Mouse (Mus musculus) urinary bladder, adult 2 months (tissue): ENCODE data around the gene Lclat1. TPM values are rescaled to one million over a fixed set of nuclear protein-coding genes. Genes with fewer than 3 reads are reported as not detected.
"Not testable (repeated sequence)": the region's sequence is repeated elsewhere in the genome, so short reads cannot be mapped to it uniquely, and the experiment has no call there.

Experiments used
- DNase-seq: peaks from one replicate; pipeline ENCODE4 v3.0.0; 2022; ENCODE audit warnings: low spot score
- polyA plus RNA-seq: library from polyadenylated mRNA; depleted of rRNA; stranded (reverse); fragments of >200 nt; gene quantifications from 2 replicates; pipeline ENCODE4 v1.2.3, GENCODE M21; 2012

Lclat1 gene
- polyA plus RNA-seq, 1 experiment = 7.0 TPM

GRCm38 (mm10) chr17:73243676-73244075 is 135.9 kb downstream of the Lclat1 start:
- DNase-seq = no peak

- no peak for DNase-seq
Observed at GRCm38 (mm10) chr17:73244596-73244995, 136.8 kb downstream of the Lclat1 start.

GRCm38 (mm10) chr17:73245089-73245684 is 137.4 kb downstream of the Lclat1 start:
- DNase-seq = no peak

- DNase-seq = no peak
Observed at GRCm38 (mm10) chr17:73246036-73246435, 138.3 kb downstream of the Lclat1 start.

- no peak for DNase-seq
Observed at GRCm38 (mm10) chr17:73246926-73247325, 139.1 kb downstream of the Lclat1 start.

- DNase-seq = no peak
Observed at GRCm38 (mm10) chr17:73247758-73248157, 140.0 kb downstream of the Lclat1 start.

GRCm38 (mm10) chr17:73250488-73251141 is 142.8 kb downstream of the Lclat1 start:
- DNase-seq = no peak

GRCm38 (mm10) chr17:73251142-73251502 is 143.3 kb downstream of the Lclat1 start:
- DNase-seq = no peak

GRCm38 (mm10) chr17:73251812-73252608 is 144.2 kb downstream of the Lclat1 start:
- DNase-seq = no peak

- no peak for DNase-seq
Observed at GRCm38 (mm10) chr17:73253291-73253969, 145.6 kb downstream of the Lclat1 start.

- DNase-seq = no peak
Observed at GRCm38 (mm10) chr17:73255801-73256200, 148.0 kb downstream of the Lclat1 start.

- DNase-seq = no peak
Observed at GRCm38 (mm10) chr17:73258620-73259019, 150.8 kb downstream of the Lclat1 start.

GRCm38 (mm10) chr17:73259258-73259657 is 151.5 kb downstream of the Lclat1 start:
- DNase-seq = not testable (repeated sequence)

- no peak for DNase-seq
Observed at GRCm38 (mm10) chr17:73262558-73262957, 154.8 kb downstream of the Lclat1 start.

GRCm38 (mm10) chr17:73263077-73263501 is 155.3 kb downstream of the Lclat1 start:
- no peak for DNase-seq

GRCm38 (mm10) chr17:73270871-73271796 is 163.3 kb downstream of the Lclat1 start:
- DNase-seq = no peak

GRCm38 (mm10) chr17:73271797-73272600 is 164.2 kb downstream of the Lclat1 start:
- no peak for DNase-seq

- no peak for DNase-seq
Observed at GRCm38 (mm10) chr17:73273809-73274208, 166.0 kb downstream of the Lclat1 start.

- no peak for DNase-seq
Observed at GRCm38 (mm10) chr17:73275066-73275465, 167.3 kb downstream of the Lclat1 start.

- no peak for DNase-seq
Observed at GRCm38 (mm10) chr17:73277770-73278169, 170.0 kb downstream of the Lclat1 start.
